Mouse (Mus musculus) midbrain, embryonic 14.5 days (tissue): ENCODE measurements around the gene Cbr4. TPM values are rescaled to one million over a fixed set of nuclear protein-coding genes. Genes with fewer than 3 reads are reported as not detected.

Experiments
- ATAC-seq: fragments of 200-750 bp; cut with Nextera tagmentation; 2 replicates; pipeline ENCODE4 v1.8.0; 2017; ENCODE audit warnings: moderate number of reproducible peaks, moderate library complexity; ENCODE audit not compliant: low FRiP score, low TSS enrichment
- DNase-seq: peaks from one replicate; pipeline ENCODE4 v3.0.0-alpha.2; 2015
- H3K27ac ChIP-seq: fragments of 300-500 bp; sonication (generic); replicated peaks from 2 replicates; pipeline ENCODE4 v1.5.1; 2014; ENCODE audit warnings: mild to moderate bottlenecking, low read depth, low read length, moderate library complexity
- H3K27me3 ChIP-seq: fragments of 300-500 bp; sonication (generic); 2 replicates; pipeline ENCODE4 v1.6.1; 2014; ENCODE audit warnings: low read length, control low read depth, mixed read lengths; ENCODE audit not compliant: control insufficient read depth, insufficient read depth
- H3K36me3 ChIP-seq: fragments of 300-500 bp; sonication (generic); 2 replicates; pipeline ENCODE4 v1.6.1; 2014; ENCODE audit warnings: low read length, control low read depth; ENCODE audit not compliant: control insufficient read depth, insufficient read depth
- H3K4me1 ChIP-seq: fragments of 300-500 bp; sonication (generic); 2 replicates; pipeline ENCODE4 v1.6.1; 2014; ENCODE audit warnings: mild to moderate bottlenecking, antibody characterized with exemption, low read length, control low read depth; ENCODE audit not compliant: control insufficient read depth, insufficient read depth
- H3K4me2 ChIP-seq: fragments of 300-500 bp; sonication (generic); 2 replicates; pipeline ENCODE4 v1.6.1; 2014; ENCODE audit warnings: mild to moderate bottlenecking, low read length, moderate library complexity
- H3K4me3 ChIP-seq: fragments of 300-500 bp; sonication (generic); replicated peaks from 2 replicates; pipeline ENCODE4 v1.5.1; 2014; ENCODE audit warnings: low read depth, low read length
- H3K9ac ChIP-seq: fragments of 300-500 bp; sonication (generic); replicated peaks from 2 replicates; pipeline ENCODE4 v1.6.1; 2014; ENCODE audit warnings: mild to moderate bottlenecking, low read length, moderate library complexity
- H3K9me3 ChIP-seq: fragments of 300-500 bp; sonication (generic); 2 replicates; pipeline ENCODE4 v1.6.1; 2016; ENCODE audit warnings: low read length, control low read depth, mixed read lengths; ENCODE audit not compliant: control insufficient read depth
- WGBS: fragments of 180-500 bp; shearing (Covaris S2); extraction: QIAGEN DNeasy Blood & Tissue Kit; methylation state at CpG from one replicate; pipeline ENCODE4 v1.1.7; 2014; 5-methylcytosine and 5-hydroxymethylcytosine counted together
- polyA plus RNA-seq: library from polyadenylated mRNA; unstranded; fragments of >200 nt; fragmentation: Nextera tagmentation; extraction: Ambion mirVana; gene quantifications from 2 replicates; pipeline ENCODE4 v1.2.1, GENCODE M21; 2014

Gene Cbr4
- polyA plus RNA-seq, 1 experiment from 2014 or later: 23.8 TPM

DNA sequence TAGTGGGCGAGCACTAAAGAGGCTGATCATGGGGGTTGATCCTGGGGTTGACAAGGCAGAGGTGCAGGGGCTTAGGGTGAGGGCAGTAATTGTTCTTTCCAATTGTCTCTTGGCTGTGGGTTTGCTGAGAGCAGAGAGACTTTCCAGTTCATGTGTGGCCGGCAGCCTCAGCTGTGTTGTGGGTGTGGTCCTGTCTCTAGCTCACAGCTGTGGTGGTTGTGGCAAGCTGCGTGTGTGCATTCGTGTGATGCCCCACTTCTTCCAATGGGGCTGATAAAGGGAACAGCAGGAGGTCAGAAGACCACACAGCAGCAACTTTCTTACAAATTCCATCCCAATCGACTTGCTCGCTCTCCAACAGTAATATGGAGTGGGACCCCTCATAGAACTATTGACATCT is 41.1 kb downstream of the Cbr4 start:
- no peak overlapping the region for H3K9ac ChIP-seq
- H3K4me2 ChIP-seq: no peak overlapping the region
- no peak overlapping the region for H3K4me3 ChIP-seq
- no peak overlapping the region for H3K27ac ChIP-seq
- DNase-seq (no peak), ATAC-seq (no peak)
- H3K27me3 ChIP-seq: no peaks in the 10 kb centered on the region
- no peaks in the 10 kb centered on the region for H3K4me1 ChIP-seq
- WGBS: 79% methylated on average over 6 of the region's 6 CpGs
- no peaks in the 10 kb centered on the region for H3K9me3 ChIP-seq
- 0 out of 2 replicates have a peak, but pooled peaks cover 2% of the 10 kb centered on the region for H3K36me3 ChIP-seq

DNA sequence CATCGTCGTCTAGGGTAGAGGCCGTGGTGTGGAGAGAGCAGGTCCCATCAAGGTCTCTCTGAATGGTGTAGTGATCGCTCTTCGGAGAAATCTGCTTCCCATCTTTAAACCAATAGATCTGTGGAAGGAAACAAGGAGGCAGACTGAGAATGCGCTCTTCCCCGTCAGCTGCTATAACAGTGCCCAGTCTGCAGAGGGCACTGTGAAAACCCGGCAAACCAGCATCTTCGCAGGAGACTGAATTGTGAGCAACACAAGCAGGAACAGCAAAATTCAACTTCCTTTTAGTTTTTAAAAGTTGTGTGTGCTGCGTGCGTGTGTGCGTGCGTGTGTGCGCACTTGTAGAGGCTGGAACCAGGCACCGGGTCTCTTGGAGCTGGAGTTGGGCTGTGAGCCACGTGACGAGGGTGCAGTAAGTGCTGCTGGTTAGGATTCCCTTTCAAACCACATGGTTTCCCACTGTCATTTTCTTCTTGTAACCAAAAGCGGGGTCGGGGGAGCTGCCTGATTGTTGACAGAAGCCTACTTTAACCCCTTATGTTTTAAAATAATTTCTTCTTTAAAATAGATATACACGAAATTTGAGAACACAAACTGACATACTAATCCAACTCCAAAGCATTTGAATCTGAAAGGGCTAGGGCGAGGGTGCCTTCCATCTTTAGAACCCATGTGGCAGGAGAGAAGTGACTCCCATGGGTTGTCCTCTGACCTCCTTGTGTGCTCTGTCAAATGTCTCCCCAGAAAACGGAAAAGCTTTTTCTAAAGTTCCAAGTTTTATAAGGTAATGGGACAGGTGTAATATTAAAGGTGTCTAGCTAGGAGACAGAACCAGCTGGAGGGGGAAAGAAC is 44.6 kb downstream of the Cbr4 start:
- Histone ChIP-seq H3K27ac (no peak overlapping the region), H3K4me1 (no peaks in the 10 kb centered on the region), H3K9ac (no peak overlapping the region), H3K4me3 (no peak overlapping the region), H3K36me3 (no peaks in the 10 kb centered on the region), H3K27me3 (no peaks in the 10 kb centered on the region), H3K4me2 (no peak overlapping the region), H3K9me3 (no peaks in the 10 kb centered on the region)
- WGBS: 68% methylated on average over 22 of the region's 22 CpGs
- ATAC-seq (no peak), DNase-seq (no peak)

DNA sequence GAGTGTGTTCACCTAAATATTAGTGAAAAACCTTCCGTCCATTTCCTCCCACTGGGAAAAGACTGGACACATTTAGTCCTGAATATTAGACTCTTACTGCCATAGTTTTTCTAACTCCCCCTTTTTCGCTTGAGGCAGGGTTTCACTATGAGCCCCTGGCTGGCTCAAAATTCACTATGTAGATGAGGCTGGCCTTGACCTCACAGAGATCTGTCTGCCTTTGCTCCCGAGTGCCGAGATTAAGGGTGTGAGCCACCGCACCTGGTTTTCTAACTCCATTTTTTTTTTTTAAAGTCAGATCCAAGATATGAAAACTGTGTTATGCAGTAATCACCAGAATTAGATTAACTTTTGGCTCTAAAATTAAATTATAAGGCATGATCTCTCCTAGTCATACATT is 45.3 kb downstream of the Cbr4 start:
- Histone ChIP-seq H3K36me3 (no peaks in the 10 kb centered on the region), H3K27me3 (no peaks in the 10 kb centered on the region), H3K4me2 (no peak overlapping the region), H3K4me3 (no peak overlapping the region), H3K27ac (no peak overlapping the region), H3K9ac (no peak overlapping the region), H3K9me3 (no peaks in the 10 kb centered on the region), H3K4me1 (no peaks in the 10 kb centered on the region)
- 85% methylated on average over 5 of the region's 5 CpGs for WGBS
- ATAC-seq (no peak), DNase-seq (no peak)

DNA sequence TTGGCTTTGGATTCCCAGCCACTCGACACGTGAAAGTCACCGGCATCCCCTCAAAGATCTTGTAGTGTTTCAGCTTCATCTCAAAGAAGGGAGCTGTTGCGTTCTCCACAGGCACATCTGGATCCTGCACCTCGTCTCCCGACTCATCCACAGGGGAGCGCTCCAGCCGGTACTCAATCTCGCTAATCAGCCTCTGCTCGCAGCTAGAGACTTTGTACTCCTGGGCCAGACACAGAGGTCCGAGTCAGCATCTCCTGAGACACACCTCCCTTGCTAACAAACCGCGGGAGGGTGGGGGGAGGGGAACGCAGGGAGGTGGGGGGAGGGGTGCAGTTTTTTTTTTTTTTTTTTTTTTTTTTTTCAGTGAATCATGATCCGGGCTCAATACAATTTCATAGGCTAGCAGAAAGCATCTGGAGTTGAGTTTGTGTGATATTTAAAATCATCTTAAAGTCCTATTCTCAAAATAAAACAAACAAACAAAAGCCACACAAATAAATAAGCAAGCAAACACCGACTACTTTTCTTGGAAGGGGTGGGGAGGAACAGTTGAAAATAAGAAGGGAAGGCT is 45.9 kb downstream of the Cbr4 start:
- H3K9me3 ChIP-seq: no peaks in the 10 kb centered on the region
- DNase-seq (no peak), ATAC-seq (no peak)
- H3K36me3 ChIP-seq: peaks cover 3% of the 10 kb centered on the region; the same call in 1 of the 2 replicates
- WGBS: 45% methylated on average over 16 of the region's 16 CpGs
- H3K27ac ChIP-seq: no peak overlapping the region
- no peak overlapping the region for H3K9ac ChIP-seq
- H3K4me2 ChIP-seq: no peak overlapping the region
- H3K4me3 ChIP-seq: no peak overlapping the region
- H3K4me1 ChIP-seq: no peaks in the 10 kb centered on the region
- H3K27me3 ChIP-seq: no peaks in the 10 kb centered on the region

DNA sequence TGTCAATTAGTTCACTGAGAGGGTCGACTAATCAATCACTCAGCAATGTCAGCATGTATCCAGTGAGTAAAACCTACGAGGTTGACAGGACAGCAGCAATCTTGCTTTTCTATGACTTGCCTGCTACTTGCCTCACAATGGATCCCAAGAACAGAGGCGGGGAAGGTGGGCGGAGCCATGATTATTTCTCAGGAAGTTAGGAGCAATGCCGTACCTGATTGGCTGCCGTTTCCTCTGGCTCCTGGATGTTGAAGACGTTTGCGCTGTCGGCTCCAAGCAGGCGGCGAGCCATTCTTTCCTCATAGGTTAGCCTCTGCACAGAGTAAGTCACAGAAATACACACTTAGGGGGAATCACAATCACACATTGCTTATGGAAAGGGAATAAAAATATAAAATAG is 47.9 kb downstream of the Cbr4 start:
- H3K4me2 ChIP-seq: no peak overlapping the region
- 80% methylated on average over 11 of the region's 11 CpGs for WGBS
- ATAC-seq: no peak
- no peaks in the 10 kb centered on the region for H3K27me3 ChIP-seq
- H3K4me1 ChIP-seq: no peaks in the 10 kb centered on the region
- H3K27ac ChIP-seq: no peak overlapping the region
- H3K4me3 ChIP-seq: no peak overlapping the region
- no peaks in the 10 kb centered on the region for H3K9me3 ChIP-seq
- no peak overlapping the region for H3K9ac ChIP-seq
- peak; percentile 40 for DNase-seq
- peaks cover 3% of the 10 kb centered on the region; the same call in 1 of the 2 replicates for H3K36me3 ChIP-seq

DNA sequence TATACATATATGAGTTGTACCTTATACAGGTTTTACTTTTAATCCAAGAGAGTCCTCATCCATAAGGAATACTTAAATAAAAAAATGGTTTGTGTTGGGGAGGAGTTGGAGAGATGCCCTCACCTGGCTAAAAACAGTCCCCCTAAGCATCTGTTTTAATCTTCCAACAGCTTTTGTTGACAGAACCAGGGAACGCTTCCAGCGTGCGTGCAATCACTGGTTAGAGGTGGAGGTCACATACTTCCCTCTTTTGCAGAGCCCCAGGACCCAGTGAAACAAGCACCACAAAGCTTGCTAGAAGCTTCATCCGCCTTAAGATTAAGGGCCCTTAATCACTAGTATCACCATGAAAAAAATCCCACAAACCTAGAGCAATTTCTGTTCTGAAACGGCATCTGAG is 49.9 kb downstream of the Cbr4 start:
- Histone ChIP-seq H3K4me1 (no peaks in the 10 kb centered on the region), H3K36me3 (peaks cover 3% of the 10 kb centered on the region; the same call in 1 of the 2 replicates), H3K4me2 (no peak overlapping the region), H3K27ac (no peak overlapping the region), H3K9ac (no peak overlapping the region), H3K27me3 (no peaks in the 10 kb centered on the region), H3K9me3 (no peaks in the 10 kb centered on the region), H3K4me3 (no peak overlapping the region)
- no peak for ATAC-seq
- WGBS: 89% methylated on average over 5 of the region's 5 CpGs
- no peak for DNase-seq

DNA sequence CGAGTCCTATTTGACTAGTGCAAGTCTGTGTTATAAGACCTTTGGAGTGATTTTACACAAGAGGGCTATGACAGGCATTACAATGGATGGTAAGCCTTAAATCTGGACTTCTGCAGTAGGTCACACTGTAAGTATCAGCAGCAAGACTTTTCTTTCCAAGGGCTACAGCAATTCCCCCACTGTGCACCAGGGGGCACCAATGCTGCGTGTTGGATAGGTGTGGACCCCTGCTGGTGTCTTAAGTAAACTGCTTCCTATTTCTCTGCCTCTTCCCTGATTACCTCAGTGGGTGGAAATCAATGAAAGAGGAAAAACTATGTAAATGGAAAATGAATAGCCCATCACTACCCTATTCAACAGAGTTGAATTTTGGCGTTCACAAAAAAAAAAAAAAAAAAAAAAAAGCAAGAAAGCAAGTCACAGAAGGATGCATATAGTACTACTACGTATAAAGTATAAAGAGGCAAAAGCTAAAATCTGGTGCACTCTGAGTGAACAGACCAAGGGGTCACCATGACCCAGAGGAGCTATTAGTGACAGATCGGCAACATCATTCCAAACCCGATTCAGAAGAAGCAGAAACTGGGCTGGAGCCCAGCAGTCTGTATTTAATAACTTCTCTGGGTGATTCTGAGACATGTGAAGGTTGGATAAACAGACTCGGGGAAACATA is 52.4 kb downstream of the Cbr4 start:
- Histone ChIP-seq H3K27me3 (no peaks in the 10 kb centered on the region), H3K4me2 (no peak overlapping the region), H3K36me3 (peaks cover 3% of the 10 kb centered on the region; the same call in 1 of the 2 replicates), H3K9ac (no peak overlapping the region), H3K4me1 (no peaks in the 10 kb centered on the region), H3K27ac (no peak overlapping the region), H3K4me3 (no peak overlapping the region), H3K9me3 (no peaks in the 10 kb centered on the region)
- DNase-seq (peak; percentile 95), ATAC-seq (peak; percentile 70; the same call in 1 of the 2 replicates)
- 52% methylated on average over 7 of the region's 7 CpGs for WGBS

DNA sequence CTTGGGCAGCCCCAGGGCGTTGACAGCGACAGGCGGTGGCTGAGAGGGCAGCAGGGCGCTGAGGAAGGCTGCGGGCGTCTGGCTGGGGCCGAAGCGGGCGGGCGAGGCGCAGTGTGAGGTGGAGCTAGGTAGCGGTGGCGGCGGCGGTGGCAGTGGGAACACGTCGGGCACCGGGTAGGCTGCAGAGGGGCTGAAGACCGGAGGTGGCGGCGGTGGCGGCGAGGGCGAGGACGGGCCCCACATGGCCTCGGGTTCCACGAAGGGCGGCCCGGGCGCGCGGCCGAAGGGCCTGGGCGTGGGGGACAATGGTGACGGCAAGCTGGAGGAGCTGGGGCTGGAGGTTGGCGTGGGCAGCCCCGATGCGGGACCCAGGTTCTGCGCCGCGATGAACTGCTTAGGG is 62.1 kb downstream of the Cbr4 start:
- 68% methylated on average over 41 of the region's 41 CpGs for WGBS
- no peak overlapping the region for H3K27ac ChIP-seq
- H3K4me1 ChIP-seq: no peaks in the 10 kb centered on the region
- no peak overlapping the region for H3K4me2 ChIP-seq
- H3K36me3 ChIP-seq: peaks cover 11% of the 10 kb centered on the region; the same call in 1 of the 2 replicates
- H3K27me3 ChIP-seq: no peaks in the 10 kb centered on the region
- DNase-seq (no peak), ATAC-seq (no peak; the same call in 1 of the 2 replicates)
- 0 out of 2 replicates have a peak, but pooled peaks cover 8% of the 10 kb centered on the region for H3K9me3 ChIP-seq
- no peak overlapping the region for H3K9ac ChIP-seq
- no peak overlapping the region for H3K4me3 ChIP-seq
